Mouse (Mus musculus) bone marrow macrophage, adult 2 months (primary cell): ENCODE data around the gene Slc25a5.

Source experiments
- CTCF ChIP-seq: IDR thresholded peaks from 2 replicates; pipeline ENCODE4 v1.5.1; 2012; ENCODE audit warnings: low read depth, mild to moderate bottlenecking, low read length, moderate library complexity
- POLR2A ChIP-seq: IDR thresholded peaks from 2 replicates; pipeline ENCODE4 v1.6.1; 2012; ENCODE audit warnings: mild to moderate bottlenecking, low read depth, low read length, borderline replicate concordance

- TF ChIP-seq CTCF = no peak
- TF ChIP-seq POLR2A = no peak
These were observed 19.6 kb downstream of the Slc25a5 start for GRCm38 (mm10) chrX:36815022-36815421.
